Mouse (Mus musculus) forebrain, embryonic 11.5 days (tissue): ENCODE data around the gene Tsc22d1. TPM values are rescaled to one million over a fixed set of nuclear protein-coding genes. Genes with fewer than 3 reads are reported as not detected.

Source experiments
- ATAC-seq: fragments of 200-750 bp; cut with Nextera tagmentation; replicated peaks from 2 replicates; pipeline ENCODE4 v1.8.0; 2017; ENCODE audit warnings: moderate TSS enrichment; ENCODE audit not compliant: low FRiP score
- DNase-seq: peaks from one replicate; pipeline ENCODE4 v3.0.0-alpha.2; 2017; ENCODE audit warnings: low spot score
- H3K27ac ChIP-seq: fragments of 300-500 bp; sonication (generic); 2 replicates; pipeline ENCODE4 v1.5.1; 2014; ENCODE audit warnings: low read depth, low read length
- H3K27me3 ChIP-seq: fragments of 300-500 bp; sonication (generic); 2 replicates; pipeline ENCODE4 v1.6.1; 2014; ENCODE audit warnings: mild to moderate bottlenecking, low read length, mixed read lengths; ENCODE audit not compliant: control insufficient read depth, insufficient read depth
- H3K36me3 ChIP-seq: fragments of 300-500 bp; sonication (generic); 2 replicates; pipeline ENCODE4 v1.6.1; 2014; ENCODE audit warnings: mild to moderate bottlenecking, low read length, moderate library complexity, mixed read lengths; ENCODE audit not compliant: control insufficient read depth, insufficient read depth
- H3K4me1 ChIP-seq: fragments of 300-500 bp; sonication (generic); replicated peaks from 2 replicates; pipeline ENCODE4 v1.6.1; 2014; ENCODE audit warnings: low read length, mixed read lengths; ENCODE audit not compliant: control insufficient read depth, insufficient read depth
- H3K4me2 ChIP-seq: fragments of 300-500 bp; sonication (generic); 2 replicates; pipeline ENCODE4 v1.6.1; 2014; ENCODE audit warnings: low read depth, mild to moderate bottlenecking, low read length, moderate library complexity, mixed read lengths; ENCODE audit not compliant: severe bottlenecking
- H3K4me3 ChIP-seq: fragments of 300-500 bp; sonication (generic); 2 replicates; pipeline ENCODE4 v1.5.1; 2014; ENCODE audit warnings: low read depth, low read length
- H3K9ac ChIP-seq: fragments of 300-500 bp; sonication (generic); 2 replicates; pipeline ENCODE4 v1.6.1; 2014; ENCODE audit warnings: low read length
- H3K9me3 ChIP-seq: fragments of 300-500 bp; sonication (generic); 2 replicates; pipeline ENCODE4 v1.6.1; 2016; ENCODE audit warnings: low read length, mixed read lengths; ENCODE audit not compliant: control insufficient read depth
- WGBS: fragments of 180-500 bp; shearing (Covaris S2); extraction: QIAGEN DNeasy Blood & Tissue Kit; methylation state at CpG from one replicate; pipeline ENCODE4 v1.1.7; 2014; 5-methylcytosine and 5-hydroxymethylcytosine counted together
- polyA plus RNA-seq: library from polyadenylated mRNA; unstranded; fragments of >200 nt; fragmentation: Nextera tagmentation; extraction: Ambion mirVana; gene quantifications from 2 replicates; pipeline ENCODE4 v1.2.1, GENCODE M21; 2014

Gene Tsc22d1
- polyA plus RNA-seq, 1 experiment from 2014 or later, result 484 TPM

- H3K4me2 ChIP-seq, result no peak overlapping the region
Measured at GRCm38 (mm10) chr14:76521308-76521707, 106.5 kb downstream of the Tsc22d1 start.

GRCm38 (mm10) chr14:76523344-76523743, 108.6 kb downstream of the Tsc22d1 start:
- no peak overlapping the region for H3K9ac ChIP-seq
- no peaks in the 10 kb centered on the region for H3K36me3 ChIP-seq
- H3K4me3 ChIP-seq, result no peak overlapping the region
- no peaks in the 10 kb centered on the region for H3K9me3 ChIP-seq
- DNase-seq (no peak), ATAC-seq (no peak)
- no peaks in the 10 kb centered on the region for H3K27me3 ChIP-seq
- WGBS, result 94% methylated on average over 1 of the region's 1 CpGs
- no peak overlapping the region for H3K27ac ChIP-seq
- H3K4me2 ChIP-seq, result no peak overlapping the region
- no peaks in the 10 kb centered on the region; the same call in 1 of the 2 replicates for H3K4me1 ChIP-seq

More at GRCm38 (mm10) chr14:76521308-76521707, 106.5 kb downstream of the Tsc22d1 start:
- Histone ChIP-seq H3K27me3 (no peaks in the 10 kb centered on the region), H3K36me3 (no peaks in the 10 kb centered on the region), H3K4me1 (no peaks in the 10 kb centered on the region; the same call in 1 of the 2 replicates), H3K9me3 (no peaks in the 10 kb centered on the region), H3K27ac (no peak overlapping the region), H3K9ac (no peak overlapping the region), H3K4me3 (no peak overlapping the region)
- 87% methylated on average over 3 of the region's 3 CpGs for WGBS
- ATAC-seq (no peak), DNase-seq (no peak)

DNA sequence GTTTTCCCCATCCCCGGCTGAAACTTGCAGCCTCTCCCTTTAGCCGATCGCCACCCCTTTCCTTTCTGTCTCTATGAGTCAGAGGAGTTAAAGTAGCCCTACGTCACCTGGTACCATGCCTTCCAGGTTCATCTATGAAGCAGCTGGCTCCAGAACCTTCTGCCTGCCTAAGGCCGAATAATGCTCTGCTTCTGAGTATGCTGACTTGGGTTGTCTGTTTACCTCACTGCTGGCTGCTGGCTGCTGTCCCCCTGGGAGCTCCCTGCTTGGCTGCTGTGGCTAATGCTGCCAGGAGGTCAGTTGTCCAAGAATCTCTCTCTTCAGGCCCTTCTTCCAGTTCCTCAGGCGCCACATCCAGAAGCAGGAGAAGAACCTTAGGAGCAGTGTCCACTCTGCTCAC, 111.7 kb downstream of the Tsc22d1 start:
- DNase-seq (no peak), ATAC-seq (no peak)
- Histone ChIP-seq H3K27me3 (no peaks in the 10 kb centered on the region), H3K4me2 (no peak overlapping the region), H3K27ac (no peak overlapping the region), H3K4me3 (no peak overlapping the region), H3K9me3 (no peaks in the 10 kb centered on the region), H3K36me3 (no peaks in the 10 kb centered on the region), H3K9ac (no peak overlapping the region), H3K4me1 (no peaks in the 10 kb centered on the region; the same call in 1 of the 2 replicates)
- WGBS, result 93% methylated on average over 6 of the region's 6 CpGs

DNA sequence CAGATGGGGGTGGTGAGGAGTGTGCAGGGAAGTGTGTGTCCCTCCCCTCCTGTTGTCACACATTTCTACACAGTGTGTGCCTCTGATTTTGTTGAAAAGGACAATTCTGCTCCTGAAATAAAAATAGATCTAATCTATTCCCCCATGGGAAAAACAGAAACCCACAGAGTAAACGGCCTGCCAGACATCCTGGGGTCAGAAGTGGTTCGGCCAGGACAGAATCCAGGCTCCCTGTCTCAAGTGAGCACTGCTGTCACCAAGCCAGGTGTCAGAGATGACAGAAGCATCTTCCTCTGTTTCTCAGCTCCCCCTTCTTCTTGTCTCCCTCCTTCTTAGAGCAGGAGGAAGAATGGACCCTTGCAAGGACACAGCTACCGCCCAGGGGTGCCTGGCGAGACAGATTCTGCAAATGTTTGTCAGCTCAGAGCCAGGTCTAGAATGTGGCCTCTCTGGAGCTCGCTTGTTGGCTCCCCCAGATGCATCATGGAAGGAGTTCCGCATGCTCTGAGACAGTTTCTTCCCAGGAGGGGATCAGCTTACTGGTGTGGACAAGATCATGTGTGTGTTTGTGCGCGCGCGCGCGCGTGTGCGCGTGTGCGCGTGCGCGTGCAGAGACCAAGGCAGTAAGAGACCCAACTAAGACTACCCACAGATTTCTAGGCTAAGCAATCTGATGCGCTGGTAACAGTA, 112.4 kb downstream of the Tsc22d1 start:
- H3K27me3 ChIP-seq, result no peaks in the 10 kb centered on the region
- ATAC-seq (no peak), DNase-seq (no peak)
- no peak overlapping the region for H3K4me2 ChIP-seq
- H3K27ac ChIP-seq, result no peak overlapping the region
- no peak overlapping the region for H3K4me3 ChIP-seq
- 94% methylated on average over 20 of the region's 20 CpGs for WGBS
- no peaks in the 10 kb centered on the region for H3K36me3 ChIP-seq
- H3K9me3 ChIP-seq, result no peaks in the 10 kb centered on the region
- H3K9ac ChIP-seq, result no peak overlapping the region
- H3K4me1 ChIP-seq, result no peaks in the 10 kb centered on the region; the same call in 1 of the 2 replicates

GRCm38 (mm10) chr14:76527758-76528313, 113.1 kb downstream of the Tsc22d1 start:
- no peak overlapping the region for H3K4me2 ChIP-seq
- H3K36me3 ChIP-seq, result no peaks in the 10 kb centered on the region
- DNase-seq (no peak), ATAC-seq (no peak)
- no peak overlapping the region for H3K4me3 ChIP-seq
- H3K4me1 ChIP-seq, result peaks cover under 1% of the 10 kb centered on the region; the same call in 1 of the 2 replicates
- no peak overlapping the region for H3K9ac ChIP-seq
- 75% methylated on average over 9 of the region's 9 CpGs for WGBS
- H3K9me3 ChIP-seq, result no peaks in the 10 kb centered on the region
- no peak overlapping the region for H3K27ac ChIP-seq
- no peaks in the 10 kb centered on the region for H3K27me3 ChIP-seq

- no peak for ATAC-seq
- H3K27ac ChIP-seq, result no peak overlapping the region
- H3K9ac ChIP-seq, result no peak overlapping the region
- H3K4me1 ChIP-seq, result peaks cover 3% of the 10 kb centered on the region; the same call in 1 of the 2 replicates
- no peak overlapping the region for H3K4me2 ChIP-seq
- H3K36me3 ChIP-seq, result no peaks in the 10 kb centered on the region
- no peaks in the 10 kb centered on the region for H3K27me3 ChIP-seq
- 39% methylated on average over 5 of the region's 5 CpGs for WGBS
- H3K4me3 ChIP-seq, result no peak overlapping the region
- no peaks in the 10 kb centered on the region for H3K9me3 ChIP-seq
- DNase-seq, result no peak
Measured at GRCm38 (mm10) chr14:76528641-76529040, 113.9 kb downstream of the Tsc22d1 start.

DNA sequence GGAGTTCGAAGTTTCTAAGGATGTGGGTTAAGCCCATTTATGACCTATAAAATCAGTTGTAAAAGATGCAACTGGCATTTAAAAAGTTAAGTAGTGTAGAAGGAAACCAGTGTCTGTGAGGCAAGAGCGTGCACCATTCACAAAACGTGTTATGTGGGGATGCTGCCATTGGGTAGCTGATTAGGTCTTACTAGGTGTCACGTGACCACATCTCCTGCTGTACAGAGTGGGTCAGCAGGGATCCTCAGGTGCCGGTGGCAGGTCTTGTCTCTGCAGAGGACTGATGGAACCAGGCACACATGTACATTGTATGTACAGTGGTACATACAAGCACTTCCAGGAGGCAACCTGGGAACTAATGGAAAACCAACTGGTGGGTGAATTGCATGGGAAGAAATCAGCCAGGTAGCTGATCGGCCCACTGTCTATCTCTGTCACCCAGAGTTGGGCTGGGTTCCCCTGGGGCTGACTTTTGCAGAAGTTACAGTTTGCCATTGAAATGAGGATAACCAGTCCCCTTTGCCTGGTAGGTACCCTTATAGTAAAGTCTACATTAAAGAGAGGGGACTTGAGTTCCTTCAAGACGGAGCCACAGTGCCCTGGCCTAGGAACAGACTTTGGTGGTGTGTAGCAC, 116.4 kb downstream of the Tsc22d1 start:
- Histone ChIP-seq H3K27ac (no peak overlapping the region), H3K9me3 (no peaks in the 10 kb centered on the region), H3K4me3 (no peak overlapping the region), H3K4me2 (no peak overlapping the region), H3K36me3 (no peaks in the 10 kb centered on the region), H3K27me3 (no peaks in the 10 kb centered on the region), H3K9ac (no peak overlapping the region), H3K4me1 (peaks cover 3% of the 10 kb centered on the region; the same call in 1 of the 2 replicates)
- no peak for DNase-seq
- ATAC-seq, result no peak
- 90% methylated on average over 7 of the region's 7 CpGs for WGBS

- peak; percentile 85 for DNase-seq
- H3K4me3 ChIP-seq, result no peak overlapping the region
- no peaks in the 10 kb centered on the region for H3K27me3 ChIP-seq
- H3K9me3 ChIP-seq, result no peaks in the 10 kb centered on the region
- peaks cover 3% of the 10 kb centered on the region; the same call in 1 of the 2 replicates for H3K4me1 ChIP-seq
- H3K4me2 ChIP-seq, result peak overlapping the region; percentile 46
- H3K9ac ChIP-seq, result peak overlapping the region; percentile 31; the same call in 1 of the 2 replicates
- H3K27ac ChIP-seq, result peak overlapping the region; percentile 2; the same call in 1 of the 2 replicates
- no peaks in the 10 kb centered on the region for H3K36me3 ChIP-seq
- peak; percentile 85 for ATAC-seq
- 48% methylated on average over 20 of the region's 20 CpGs for WGBS
Measured at GRCm38 (mm10) chr14:76532257-76533169, 117.8 kb downstream of the Tsc22d1 start.
